Mouse (Mus musculus) macrophage (primary cell): ENCODE results near the gene Shb. TPM values are rescaled to one million over a fixed set of nuclear protein-coding genes. Genes with fewer than 3 reads are reported as not detected.

Experiments
- H3K27ac ChIP-seq: fragments of 350-480 bp; formaldehyde crosslinking; 2 replicates; pipeline ENCODE4 v1.9.0; 2021
- H3K36me3 ChIP-seq: fragments of 350-480 bp; formaldehyde crosslinking; 2 replicates; pipeline ENCODE4 v1.9.0; 2021; ENCODE audit errors: inconsistent target
- H3K4me3 ChIP-seq: fragments of 350-480 bp; formaldehyde crosslinking; 2 replicates; pipeline ENCODE4 v1.9.0; 2021; ENCODE audit errors: inconsistent target
- H3K79me2 ChIP-seq: fragments of 350-480 bp; formaldehyde crosslinking; 2 replicates; pipeline ENCODE4 v1.9.0; 2021; ENCODE audit errors: inconsistent target
- WGBS: methylation state at CpG from one replicate; pipeline ENCODE4 v1.1.7; 2026; ENCODE audit warnings: inconsistent platforms; ENCODE audit not compliant: missing documents; 5-methylcytosine and 5-hydroxymethylcytosine counted together
- polyA plus RNA-seq: library from polyadenylated mRNA; stranded (reverse); fragments of 250-400 nt; gene quantifications from 3 replicates; pipeline ENCODE4 v1.2.4, GENCODE M21; 2018; ENCODE audit warnings: inconsistent platforms

Gene Shb
- polyA plus RNA-seq, 1 experiment from 2014 or later = 3.2 TPM

DNA sequence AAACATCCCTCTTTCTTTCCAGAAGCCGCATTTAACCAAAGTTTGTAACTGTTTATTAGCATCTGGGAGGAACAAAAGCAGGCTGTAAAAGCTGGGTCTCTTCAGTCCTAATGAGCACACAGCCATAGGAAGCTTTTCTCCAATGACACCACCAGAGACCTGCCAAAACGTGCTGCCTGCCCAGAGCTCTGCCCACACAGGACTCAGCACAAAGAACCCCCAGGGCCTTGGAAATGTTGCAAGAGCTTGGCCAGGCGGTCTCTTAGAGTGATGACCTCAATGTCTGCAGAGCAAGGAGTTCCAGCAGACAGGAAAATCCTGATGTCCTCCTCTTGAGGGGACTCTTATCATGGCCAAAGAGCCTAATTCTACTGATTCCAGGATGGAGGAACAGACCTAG, 28.5 kb downstream of the Shb start:
- Histone ChIP-seq H3K36me3 (no peaks in the 10 kb centered on the region), H3K27ac (no peak overlapping the region), H3K79me2 (no peaks in the 10 kb centered on the region), H3K4me3 (no peak overlapping the region)
- WGBS = 75% methylated on average over 3 of the region's 3 CpGs

DNA sequence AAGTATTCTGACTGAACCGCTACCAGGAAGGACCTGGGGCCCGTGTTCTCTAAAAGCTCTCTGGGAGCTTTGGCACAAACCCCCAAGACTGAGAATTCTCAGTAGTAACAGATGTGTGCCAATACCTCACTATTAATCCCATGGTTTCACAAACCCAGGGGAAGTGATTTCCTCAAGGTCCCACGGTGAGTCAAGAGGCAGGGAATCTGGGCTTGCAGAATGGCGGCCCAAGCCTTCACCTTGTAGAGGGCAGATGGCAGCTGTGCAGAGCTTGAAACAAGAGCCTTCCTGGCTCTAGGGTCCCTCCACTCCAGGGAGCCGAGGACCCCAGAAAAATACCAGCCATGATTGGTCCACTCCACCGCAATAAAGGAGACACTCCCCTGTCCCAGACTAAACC, 28.9 kb downstream of the Shb start:
- H3K4me3 ChIP-seq = no peak overlapping the region
- no peak overlapping the region for H3K27ac ChIP-seq
- no peaks in the 10 kb centered on the region for H3K36me3 ChIP-seq
- no peaks in the 10 kb centered on the region for H3K79me2 ChIP-seq
- 92% methylated on average over 5 of the region's 6 CpGs for WGBS

- H3K79me2 ChIP-seq = no peaks in the 10 kb centered on the region
- WGBS = 96% methylated on average over 9 of the region's 9 CpGs
- no peak overlapping the region for H3K27ac ChIP-seq
- H3K4me3 ChIP-seq = no peak overlapping the region
- no peaks in the 10 kb centered on the region for H3K36me3 ChIP-seq
These were observed 30.3 kb downstream of the Shb start for GRCm38 (mm10) chr4:45502002-45502401.

DNA sequence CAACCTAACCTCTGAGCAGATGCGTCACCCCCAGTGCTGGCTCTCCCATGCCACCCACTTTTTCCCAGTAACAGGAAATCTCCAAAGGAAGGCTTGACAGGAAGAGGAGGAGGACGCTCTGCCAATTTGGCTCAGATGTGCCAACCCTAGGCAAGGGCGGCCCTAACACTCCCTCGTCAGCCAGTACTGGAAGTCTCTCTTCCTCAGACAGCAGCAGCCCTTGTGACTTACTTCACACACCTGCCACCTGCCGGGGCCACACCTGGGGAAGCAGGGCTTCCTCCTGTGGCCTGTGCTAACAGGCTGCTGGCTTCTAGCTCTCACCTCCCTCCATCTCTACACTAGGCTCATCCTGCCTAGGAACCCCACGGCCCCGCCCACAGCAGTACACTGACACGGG, 31.9 kb downstream of the Shb start:
- Histone ChIP-seq H3K79me2 (no peaks in the 10 kb centered on the region), H3K4me3 (no peak overlapping the region), H3K36me3 (no peaks in the 10 kb centered on the region), H3K27ac (no peak overlapping the region)
- 90% methylated on average over 8 of the region's 8 CpGs for WGBS

DNA sequence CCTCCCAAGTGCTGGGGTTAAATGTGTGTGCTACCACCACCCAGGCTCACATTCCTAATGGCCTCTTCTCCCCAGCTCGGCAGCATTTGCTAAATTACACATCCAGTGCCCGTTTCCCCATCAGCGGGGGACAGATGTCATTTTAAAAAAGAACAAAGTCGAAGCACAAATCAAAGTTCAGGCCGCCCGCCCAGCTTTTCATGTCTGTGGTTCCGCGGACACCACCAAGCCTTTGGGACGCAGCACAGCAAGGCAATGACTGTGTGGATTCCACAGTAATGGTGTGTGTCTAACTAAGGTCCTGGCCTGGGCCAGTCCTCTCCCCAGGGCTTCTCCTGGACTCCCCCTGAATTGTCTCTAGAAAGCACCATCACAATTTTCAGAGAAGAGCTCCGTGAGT, 32.7 kb downstream of the Shb start:
- Histone ChIP-seq H3K79me2 (no peaks in the 10 kb centered on the region), H3K4me3 (no peak overlapping the region), H3K36me3 (no peaks in the 10 kb centered on the region), H3K27ac (no peak overlapping the region)
- 92% methylated on average over 10 of the region's 10 CpGs for WGBS

DNA sequence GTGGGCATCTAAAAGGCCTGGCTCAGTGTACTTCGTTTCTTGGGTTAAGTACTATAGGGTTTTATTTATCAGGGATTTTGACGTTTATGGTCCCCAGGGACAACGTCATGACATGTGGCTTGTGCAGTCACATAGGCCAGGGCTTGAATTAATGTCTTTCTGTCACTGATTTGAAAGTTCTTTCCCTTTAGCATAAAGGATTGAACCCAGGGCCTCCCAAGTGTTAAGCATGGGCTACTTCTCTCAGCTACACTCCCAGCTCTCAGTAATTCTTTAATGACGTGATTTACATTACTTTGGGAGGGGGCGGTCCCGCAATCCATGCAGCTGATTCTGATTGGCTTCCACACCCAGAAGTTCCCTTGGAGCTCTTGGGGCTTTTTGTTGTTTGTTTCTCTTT, 33.2 kb downstream of the Shb start:
- WGBS = 91% methylated on average over 6 of the region's 6 CpGs
- Histone ChIP-seq H3K79me2 (no peaks in the 10 kb centered on the region), H3K36me3 (no peaks in the 10 kb centered on the region), H3K27ac (no peak overlapping the region), H3K4me3 (no peak overlapping the region)

GRCm38 (mm10) chr4:45498345-45498744, 33.9 kb downstream of the Shb start:
- no peaks in the 10 kb centered on the region for H3K36me3 ChIP-seq
- H3K27ac ChIP-seq = no peak overlapping the region
- H3K4me3 ChIP-seq = no peak overlapping the region
- WGBS = 64% methylated on average over 5 of the region's 5 CpGs
- H3K79me2 ChIP-seq = no peaks in the 10 kb centered on the region

- Histone ChIP-seq H3K27ac (no peak overlapping the region), H3K79me2 (no peaks in the 10 kb centered on the region), H3K4me3 (no peak overlapping the region), H3K36me3 (no peaks in the 10 kb centered on the region)
- 93% methylated on average over 6 of the region's 6 CpGs for WGBS
These were observed 35.0 kb downstream of the Shb start for GRCm38 (mm10) chr4:45497282-45497681.

- Histone ChIP-seq H3K27ac (no peak overlapping the region), H3K36me3 (no peaks in the 10 kb centered on the region), H3K79me2 (no peaks in the 10 kb centered on the region), H3K4me3 (no peak overlapping the region)
- WGBS = 89% methylated on average over 8 of the region's 8 CpGs
These were observed 36.6 kb downstream of the Shb start for GRCm38 (mm10) chr4:45495531-45496201.

GRCm38 (mm10) chr4:45493786-45494400, 38.4 kb downstream of the Shb start:
- Histone ChIP-seq H3K27ac (no peak overlapping the region), H3K79me2 (no peaks in the 10 kb centered on the region), H3K4me3 (no peak overlapping the region), H3K36me3 (no peaks in the 10 kb centered on the region)
- 67% methylated on average over 6 of the region's 6 CpGs for WGBS

GRCm38 (mm10) chr4:45493118-45493517, 39.2 kb downstream of the Shb start:
- Histone ChIP-seq H3K4me3 (no peak overlapping the region), H3K27ac (no peak overlapping the region), H3K36me3 (no peaks in the 10 kb centered on the region), H3K79me2 (no peaks in the 10 kb centered on the region)
- 85% methylated on average over 7 of the region's 7 CpGs for WGBS

- Histone ChIP-seq H3K79me2 (no peaks in the 10 kb centered on the region), H3K27ac (no peak overlapping the region), H3K36me3 (no peaks in the 10 kb centered on the region), H3K4me3 (no peak overlapping the region)
- WGBS = 62% methylated on average over 5 of the region's 5 CpGs
These were observed 39.6 kb downstream of the Shb start for GRCm38 (mm10) chr4:45492681-45493081.

DNA sequence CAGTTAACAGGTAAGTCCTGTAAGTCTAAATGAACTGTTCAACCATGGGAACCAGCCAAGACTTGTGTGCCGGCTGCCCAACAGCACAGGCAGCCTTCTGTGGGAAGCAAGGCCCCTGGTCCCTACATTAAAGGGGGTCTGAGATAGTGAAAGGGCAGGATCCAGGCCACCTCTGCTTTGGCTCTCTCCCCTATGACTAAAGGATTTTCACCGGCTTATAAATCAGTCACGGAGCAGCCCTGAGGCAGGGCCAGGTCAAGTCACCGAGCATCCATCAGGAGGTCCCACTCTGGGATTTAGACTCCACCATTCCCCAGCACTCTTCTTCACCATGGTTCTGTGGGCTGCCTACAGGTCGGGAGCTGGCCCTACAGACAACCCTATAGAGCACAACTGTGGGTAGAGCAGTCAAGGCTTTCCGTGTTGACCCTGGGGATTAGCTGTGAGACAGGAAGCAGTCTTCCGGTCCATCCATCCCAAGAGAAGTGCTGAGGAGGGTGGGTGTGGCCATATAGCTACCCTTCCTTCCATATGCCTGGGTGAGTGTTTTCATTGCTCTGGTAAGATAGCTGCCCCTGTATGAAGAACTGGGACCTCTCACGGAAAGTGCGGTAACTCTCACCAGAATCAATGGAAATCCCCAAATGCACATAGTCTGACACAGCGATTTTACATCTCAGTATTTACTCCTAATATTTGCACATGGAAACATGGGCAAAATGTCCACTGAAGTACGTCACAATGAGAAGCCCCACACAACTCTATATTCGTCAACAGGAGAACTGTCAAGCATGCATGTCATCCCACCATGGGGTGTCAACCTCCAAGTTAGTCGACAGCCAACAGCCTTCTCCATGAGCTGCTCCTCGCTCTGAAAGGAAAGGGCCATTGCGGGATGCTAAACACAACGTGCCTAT, 40.3 kb downstream of the Shb start:
- Histone ChIP-seq H3K4me3 (no peak overlapping the region), H3K79me2 (no peaks in the 10 kb centered on the region), H3K36me3 (no peaks in the 10 kb centered on the region), H3K27ac (no peak overlapping the region)
- WGBS = 69% methylated on average over 16 of the region's 16 CpGs

- Histone ChIP-seq H3K4me3 (no peak overlapping the region), H3K79me2 (no peaks in the 10 kb centered on the region), H3K36me3 (no peaks in the 10 kb centered on the region), H3K27ac (no peak overlapping the region)
- WGBS = 81% methylated on average over 6 of the region's 6 CpGs
These were observed 41.1 kb downstream of the Shb start for GRCm38 (mm10) chr4:45491119-45491679.
